Mouse (Mus musculus): ENCODE data around the gene Dna2. TPM values are rescaled to one million over a fixed set of nuclear protein-coding genes. Genes with fewer than 3 reads are reported as not detected.

Dna2 gene
- polyA plus RNA-seq, 1 experiment: 0.77 TPM

- TF ChIP-seq USF1 (IDR thresholded peaks at IDR 0.05; ENCODE audit: low read depth) (no peak), MYOG (IDR thresholded peaks at IDR 0.05; ENCODE audit: control insufficient read depth in 1 of 3, insufficient read depth in 1 of 3, insufficient read length in 2 of 3, low read depth in 2 of 3) (no peak), TCF12 (IDR thresholded peaks at IDR 0.05; ENCODE audit: insufficient read depth, poor library complexity, severe bottlenecking) (no peak), REST (IDR thresholded peaks at IDR 0.05; ENCODE audit: insufficient read depth, insufficient read length) (no peak), MAX (IDR thresholded peaks at IDR 0.05; ENCODE audit: low read depth) (no peak)
- peak overlapping the region; percentile 55 for H3K4me3 ChIP-seq
- peak overlapping the region; percentile 38 for H3ac ChIP-seq (ENCODE audit: control insufficient read depth, insufficient read length)
- H3K36me3 ChIP-seq (ENCODE audit: control insufficient read depth, insufficient read depth): no peaks in the 10 kb centered on the region
- peaks cover 6% of the 10 kb centered on the region for H3K79me2 ChIP-seq (ENCODE audit: control insufficient read depth, insufficient read depth)
- H3K27me3 ChIP-seq (ENCODE audit: control insufficient read depth, insufficient read depth, insufficient read length): no peaks in the 10 kb centered on the region
- peak overlapping the region; percentile 59 for H3K4me2 ChIP-seq (ENCODE audit: low read depth)
Measured at GRCm38 (mm10) chr10:62979667-62980038, 32.8 kb downstream of the Dna2 start.

- peaks cover 6% of the 10 kb centered on the region for H3K79me2 ChIP-seq (ENCODE audit: control insufficient read depth, insufficient read depth)
- TF ChIP-seq MYOD1 (IDR thresholded peaks at IDR 0.05; ENCODE audit: control insufficient read depth in 1 of 3, insufficient read length in 2 of 3, low read depth in 2 of 3): peak in 1 of 3 experiments; percentile 49
- peak; percentile 69 for TF ChIP-seq POLR2AphosphoS2 (IDR thresholded peaks at IDR 0.05; ENCODE audit: insufficient read length, low read depth)
- TF ChIP-seq SRF (IDR thresholded peaks at IDR 0.05; ENCODE audit: control insufficient read depth, insufficient read length, low read depth): no peak
- TF ChIP-seq MYOG (IDR thresholded peaks at IDR 0.05; ENCODE audit: control insufficient read depth in 1 of 3, insufficient read depth in 1 of 3, insufficient read length in 2 of 3, low read depth in 2 of 3): peak in 1 of 3 experiments; percentile 29
- TF ChIP-seq REST (IDR thresholded peaks at IDR 0.05; ENCODE audit: insufficient read depth, insufficient read length): no peak
- peak; percentile 85 for TF ChIP-seq POLR2A (IDR thresholded peaks at IDR 0.05; ENCODE audit: insufficient read length, low read depth)
Measured at GRCm38 (mm10) chr10:62980039-62980954, 33.5 kb downstream of the Dna2 start, which contains the start of gene Rufy2. Gene Rufy2 (plus strand): TSS chr10:62980223.

GRCm38 (mm10) chr10:62984072-62984471, 37.2 kb downstream of the Dna2 start:
- no peak overlapping the region for H3ac ChIP-seq (ENCODE audit: control insufficient read depth, insufficient read length)
- H3K27me3 ChIP-seq (ENCODE audit: control insufficient read depth, insufficient read depth, insufficient read length): no peaks in the 10 kb centered on the region
- H3K4me2 ChIP-seq (ENCODE audit: low read depth): no peak overlapping the region
- no peaks in the 10 kb centered on the region for H3K36me3 ChIP-seq (ENCODE audit: control insufficient read depth, insufficient read depth)
- H3K4me3 ChIP-seq: no peak overlapping the region
- peaks cover 6% of the 10 kb centered on the region for H3K79me2 ChIP-seq (ENCODE audit: control insufficient read depth, insufficient read depth)
- TF ChIP-seq POLR2AphosphoS2 (IDR thresholded peaks at IDR 0.05; ENCODE audit: insufficient read length, low read depth) (no peak), TCF12 (IDR thresholded peaks at IDR 0.05; ENCODE audit: insufficient read depth, poor library complexity, severe bottlenecking) (no peak)

More at GRCm38 (mm10) chr10:62980039-62980954, 33.5 kb downstream of the Dna2 start, which contains the start of gene Rufy2:
- no peaks in the 10 kb centered on the region for H3K27me3 ChIP-seq (ENCODE audit: control insufficient read depth, insufficient read depth, insufficient read length)
- H3K4me2 ChIP-seq (ENCODE audit: low read depth): peak within 1 kb of the TSS; percentile 88
- H3K4me3 ChIP-seq: peak within 1 kb of the TSS; percentile 55
- H3K36me3 ChIP-seq (ENCODE audit: control insufficient read depth, insufficient read depth): no peaks in the 10 kb centered on the region
- H3ac ChIP-seq (ENCODE audit: control insufficient read depth, insufficient read length): peak within 1 kb of the TSS; percentile 38

GRCm38 (mm10) chr10:62984495-62984894, 37.7 kb downstream of the Dna2 start:
- H3K4me3 ChIP-seq: no peak overlapping the region
- H3K36me3 ChIP-seq (ENCODE audit: control insufficient read depth, insufficient read depth): no peaks in the 10 kb centered on the region
- TF ChIP-seq CEBPB (IDR thresholded peaks at IDR 0.05; ENCODE audit: insufficient read depth, poor library complexity, severe bottlenecking) (no peak), REST (IDR thresholded peaks at IDR 0.05; ENCODE audit: insufficient read depth, insufficient read length) (no peak), USF1 (IDR thresholded peaks at IDR 0.05; ENCODE audit: low read depth) (no peak), MYOD1 (IDR thresholded peaks at IDR 0.05; ENCODE audit: control insufficient read depth in 1 of 3, insufficient read length in 2 of 3, low read depth in 2 of 3) (no peak), TCF12 (IDR thresholded peaks at IDR 0.05; ENCODE audit: insufficient read depth, poor library complexity, severe bottlenecking) (no peak), POLR2AphosphoS2 (IDR thresholded peaks at IDR 0.05; ENCODE audit: insufficient read length, low read depth) (no peak), MYOG (IDR thresholded peaks at IDR 0.05; ENCODE audit: control insufficient read depth in 1 of 3, insufficient read depth in 1 of 3, insufficient read length in 2 of 3, low read depth in 2 of 3) (no peak), TCF3 (IDR thresholded peaks at IDR 0.05; ENCODE audit: insufficient read length, low read depth) (no peak), POLR2A (IDR thresholded peaks at IDR 0.05; ENCODE audit: insufficient read length, low read depth) (no peak), E2F4 (IDR thresholded peaks at IDR 0.05; ENCODE audit: insufficient read depth) (no peak), SRF (IDR thresholded peaks at IDR 0.05; ENCODE audit: control insufficient read depth, insufficient read length, low read depth) (no peak), MAX (IDR thresholded peaks at IDR 0.05; ENCODE audit: low read depth) (no peak)
- H3K27me3 ChIP-seq (ENCODE audit: control insufficient read depth, insufficient read depth, insufficient read length): no peaks in the 10 kb centered on the region
- H3K4me2 ChIP-seq (ENCODE audit: low read depth): no peak overlapping the region
- no peak overlapping the region for H3ac ChIP-seq (ENCODE audit: control insufficient read depth, insufficient read length)
- peaks cover 6% of the 10 kb centered on the region for H3K79me2 ChIP-seq (ENCODE audit: control insufficient read depth, insufficient read depth)

- no peak overlapping the region for H3K4me2 ChIP-seq (ENCODE audit: low read depth)
- no peaks in the 10 kb centered on the region for H3K36me3 ChIP-seq (ENCODE audit: control insufficient read depth, insufficient read depth)
- no peak overlapping the region for H3K4me3 ChIP-seq
- H3K79me2 ChIP-seq (ENCODE audit: control insufficient read depth, insufficient read depth): no peaks in the 10 kb centered on the region
- H3ac ChIP-seq (ENCODE audit: control insufficient read depth, insufficient read length): no peak overlapping the region
- H3K27me3 ChIP-seq (ENCODE audit: control insufficient read depth, insufficient read depth, insufficient read length): no peaks in the 10 kb centered on the region
- TF ChIP-seq SRF (IDR thresholded peaks at IDR 0.05; ENCODE audit: control insufficient read depth, insufficient read length, low read depth) (no peak), MYOG (IDR thresholded peaks at IDR 0.05; ENCODE audit: control insufficient read depth in 1 of 3, insufficient read depth in 1 of 3, insufficient read length in 2 of 3, low read depth in 2 of 3) (no peak), CEBPB (IDR thresholded peaks at IDR 0.05; ENCODE audit: insufficient read depth, poor library complexity, severe bottlenecking) (no peak)
Measured at GRCm38 (mm10) chr10:62987341-62987740, 40.5 kb downstream of the Dna2 start.
